Mouse (Mus musculus): Measurements from ENCODE around the gene Rbfox1. TPM values are rescaled to one million over a fixed set of nuclear protein-coding genes. Genes with fewer than 3 reads are reported as not detected.

Gene Rbfox1
- polyA plus RNA-seq, 1 experiment: 0.21 TPM

- Histone ChIP-seq H3K27me3 (replicated peaks) (no peaks in the 10 kb centered on the region), H3K4me1 (no peaks in the 10 kb centered on the region), H3K9me3 (0 out of 2 replicates have a peak, but pooled peaks cover 3% of the 10 kb centered on the region), H3K4me3 (replicated peaks) (no peak overlapping the region), H3K36me3 (replicated peaks; ENCODE audit: low read length) (no peaks in the 10 kb centered on the region)
- TF ChIP-seq FLI1 (IDR thresholded peaks at IDR 0.05; ENCODE audit: low read length) (no peak), GATA1 (IDR thresholded peaks at IDR 0.05; ENCODE audit: borderline replicate concordance, low read length) (no peak)
These were observed 851.4 kb downstream of the Rbfox1 start for GRCm38 (mm10) chr16:6736566-6736965.

GRCm38 (mm10) chr16:6736998-6737397 lies 851.8 kb downstream of the Rbfox1 start:
- H3K4me3 ChIP-seq (replicated peaks): no peak overlapping the region
- TF ChIP-seq GATA1 (IDR thresholded peaks at IDR 0.05; ENCODE audit: borderline replicate concordance, low read length): no peak
- TF ChIP-seq FLI1 (IDR thresholded peaks at IDR 0.05; ENCODE audit: low read length): no peak
- H3K4me1 ChIP-seq: no peaks in the 10 kb centered on the region
- H3K27me3 ChIP-seq (replicated peaks): no peaks in the 10 kb centered on the region
- 0 out of 2 replicates have a peak, but pooled peaks cover 3% of the 10 kb centered on the region for H3K9me3 ChIP-seq
- no peaks in the 10 kb centered on the region for H3K36me3 ChIP-seq (replicated peaks; ENCODE audit: low read length)

- peaks cover 9% of the 10 kb centered on the region; the same call in 1 of the 2 replicates for H3K9me3 ChIP-seq
These were observed 861.0 kb downstream of the Rbfox1 start for GRCm38 (mm10) chr16:6746116-6746515.

GRCm38 (mm10) chr16:6750491-6750890 lies 865.3 kb downstream of the Rbfox1 start:
- no peaks in the 10 kb centered on the region for H3K4me1 ChIP-seq
- H3K36me3 ChIP-seq (replicated peaks; ENCODE audit: low read length): no peaks in the 10 kb centered on the region
- no peak overlapping the region for H3K4me3 ChIP-seq (replicated peaks)
- H3K9me3 ChIP-seq: peaks cover 3% of the 10 kb centered on the region; the same call in 1 of the 2 replicates
- no peaks in the 10 kb centered on the region for H3K27me3 ChIP-seq (replicated peaks)
- TF ChIP-seq FLI1 (IDR thresholded peaks at IDR 0.05; ENCODE audit: low read length) (no peak), GATA1 (IDR thresholded peaks at IDR 0.05; ENCODE audit: borderline replicate concordance, low read length) (no peak)

More at GRCm38 (mm10) chr16:6746116-6746515, 861.0 kb downstream of the Rbfox1 start:
- TF ChIP-seq FLI1 (IDR thresholded peaks at IDR 0.05; ENCODE audit: low read length) (no peak), GATA1 (IDR thresholded peaks at IDR 0.05; ENCODE audit: borderline replicate concordance, low read length) (no peak)
- Histone ChIP-seq H3K4me3 (replicated peaks) (no peak overlapping the region), H3K27me3 (replicated peaks) (no peaks in the 10 kb centered on the region), H3K36me3 (replicated peaks; ENCODE audit: low read length) (no peaks in the 10 kb centered on the region), H3K4me1 (no peaks in the 10 kb centered on the region)

GRCm38 (mm10) chr16:6754847-6755246 lies 869.7 kb downstream of the Rbfox1 start:
- Histone ChIP-seq H3K27me3 (replicated peaks) (no peaks in the 10 kb centered on the region), H3K36me3 (replicated peaks; ENCODE audit: low read length) (no peaks in the 10 kb centered on the region), H3K4me1 (no peaks in the 10 kb centered on the region), H3K4me3 (replicated peaks) (no peak overlapping the region), H3K9me3 (peaks cover 3% of the 10 kb centered on the region; the same call in 1 of the 2 replicates)
- TF ChIP-seq FLI1 (IDR thresholded peaks at IDR 0.05; ENCODE audit: low read length): no peak
- TF ChIP-seq GATA1 (IDR thresholded peaks at IDR 0.05; ENCODE audit: borderline replicate concordance, low read length): no peak

- no peaks in the 10 kb centered on the region for H3K9me3 ChIP-seq
- no peaks in the 10 kb centered on the region for H3K36me3 ChIP-seq (replicated peaks; ENCODE audit: low read length)
- H3K27me3 ChIP-seq (replicated peaks): no peaks in the 10 kb centered on the region
- TF ChIP-seq FLI1 (IDR thresholded peaks at IDR 0.05; ENCODE audit: low read length) (no peak), GATA1 (IDR thresholded peaks at IDR 0.05; ENCODE audit: borderline replicate concordance, low read length) (no peak)
- no peaks in the 10 kb centered on the region for H3K4me1 ChIP-seq
- H3K4me3 ChIP-seq (replicated peaks): no peak overlapping the region
These were observed 884.5 kb downstream of the Rbfox1 start for GRCm38 (mm10) chr16:6769495-6770237.

GRCm38 (mm10) chr16:6777506-6778185 lies 892.5 kb downstream of the Rbfox1 start:
- TF ChIP-seq FLI1 (IDR thresholded peaks at IDR 0.05; ENCODE audit: low read length) (no peak), GATA1 (IDR thresholded peaks at IDR 0.05; ENCODE audit: borderline replicate concordance, low read length) (no peak)
- Histone ChIP-seq H3K9me3 (peaks cover 9% of the 10 kb centered on the region), H3K36me3 (replicated peaks; ENCODE audit: low read length) (no peaks in the 10 kb centered on the region), H3K4me1 (no peaks in the 10 kb centered on the region), H3K27me3 (replicated peaks) (no peaks in the 10 kb centered on the region), H3K4me3 (replicated peaks) (no peak overlapping the region)

GRCm38 (mm10) chr16:6784144-6784543 lies 899.0 kb downstream of the Rbfox1 start:
- Histone ChIP-seq H3K36me3 (replicated peaks; ENCODE audit: low read length) (no peaks in the 10 kb centered on the region), H3K9me3 (peaks cover 5% of the 10 kb centered on the region; the same call in 1 of the 2 replicates), H3K4me3 (replicated peaks) (no peak overlapping the region), H3K4me1 (no peaks in the 10 kb centered on the region), H3K27me3 (replicated peaks) (no peaks in the 10 kb centered on the region)
- TF ChIP-seq GATA1 (IDR thresholded peaks at IDR 0.05; ENCODE audit: borderline replicate concordance, low read length) (no peak), FLI1 (IDR thresholded peaks at IDR 0.05; ENCODE audit: low read length) (no peak)

GRCm38 (mm10) chr16:6785026-6785425 lies 899.9 kb downstream of the Rbfox1 start:
- Histone ChIP-seq H3K27me3 (replicated peaks) (no peaks in the 10 kb centered on the region), H3K4me1 (no peaks in the 10 kb centered on the region), H3K4me3 (replicated peaks) (no peak overlapping the region), H3K9me3 (no peaks in the 10 kb centered on the region), H3K36me3 (replicated peaks; ENCODE audit: low read length) (no peaks in the 10 kb centered on the region)
- no peak for TF ChIP-seq FLI1 (IDR thresholded peaks at IDR 0.05; ENCODE audit: low read length)
- no peak for TF ChIP-seq GATA1 (IDR thresholded peaks at IDR 0.05; ENCODE audit: borderline replicate concordance, low read length)

- Histone ChIP-seq H3K4me1 (no peaks in the 10 kb centered on the region), H3K4me3 (replicated peaks) (no peak overlapping the region), H3K36me3 (replicated peaks; ENCODE audit: low read length) (no peaks in the 10 kb centered on the region), H3K9me3 (no peaks in the 10 kb centered on the region), H3K27me3 (replicated peaks) (no peaks in the 10 kb centered on the region)
- no peak for TF ChIP-seq FLI1 (IDR thresholded peaks at IDR 0.05; ENCODE audit: low read length)
- no peak for TF ChIP-seq GATA1 (IDR thresholded peaks at IDR 0.05; ENCODE audit: borderline replicate concordance, low read length)
These were observed 906.1 kb downstream of the Rbfox1 start for GRCm38 (mm10) chr16:6791218-6791617.

Data from megakaryocyte, embryonic 14.5 days (primary cell).